Mouse (Mus musculus) kidney, adult 2 months (tissue): ENCODE measurements around the gene Rfx4.

Experiments
- CTCF ChIP-seq: fragments of 200-500 bp; conservative IDR thresholded peaks from 2 replicates; pipeline ENCODE4 v1.5.1; 2011; ENCODE audit warnings: low read depth, mild to moderate bottlenecking, control low read depth, low read length, moderate library complexity, mixed read lengths; ENCODE audit not compliant: insufficient read depth, insufficient read length
- POLR2A ChIP-seq: fragments of 200-500 bp; IDR thresholded peaks from one replicate; pipeline ENCODE4 v1.6.1; 2011; ENCODE audit warnings: low read depth, low read length, control low read depth

GRCm38 (mm10) chr10:84710192-84710591, 45.7 kb upstream of the Rfx4 start:
- TF ChIP-seq CTCF (no peak), POLR2A (no peak)
